In genomic region chr15:19549757-19550156, GRCm38 (mm10) we compare ENCODE assay signal across 15 mouse cellular contexts.
"Had no signal": no experiment of that assay in that cellular context is flagged by ENCODE, and none has a peak within 500 bp of the region (broad histone marks: within the 10 kb centered on the region; RNA-seq: fewer than 3 reads in every experiment).

No protein-coding gene starts in this region.

- H3K9me3 ChIP-seq: neural tube, embryonic 15.5 days; stomach, embryonic 15.5 days had no signal

- H3K4me1 ChIP-seq: neural tube, embryonic 13.5 days; neural tube, embryonic 15.5 days; stomach, embryonic 15.5 days had no signal

- H3K9ac ChIP-seq: neural tube, embryonic 13.5 days; neural tube, embryonic 15.5 days; stomach, embryonic 15.5 days had no signal

- H3K4me3 ChIP-seq: neural tube, embryonic 13.5 days; neural tube, embryonic 15.5 days; stomach, embryonic 15.5 days had no signal

- H3K27ac ChIP-seq: neural tube, embryonic 13.5 days; neural tube, embryonic 15.5 days; stomach, embryonic 15.5 days; stomach, postnatal 0 days had no signal

- H3K36me3 ChIP-seq: neural tube, embryonic 13.5 days; neural tube, embryonic 15.5 days; stomach, embryonic 15.5 days had no signal

- DNase-seq: retina, postnatal 1 day; right cerebral cortex, adult 18-20 months; right cerebral cortex, postnatal 14 days; right cerebral cortex, postnatal 25 days; right cerebral cortex, postnatal 4 days; spleen, adult 18-20 months; thymus, adult 18-20 months; thymus, adult 2 months; thymus, postnatal 14 days; thymus, postnatal 25 days; thymus, postnatal 4 days had no signal

- H3K4me2 ChIP-seq: neural tube, embryonic 13.5 days; neural tube, embryonic 15.5 days; stomach, embryonic 15.5 days had no signal

- H3K27me3 ChIP-seq: neural tube, embryonic 13.5 days; neural tube, embryonic 15.5 days; stomach, embryonic 15.5 days had no signal
